In genomic region chr16:90279058-90279457, GRCm38 (mm10) we compare ENCODE assay signal across 11 mouse cellular contexts. TPM values are rescaled to one million over a fixed set of nuclear protein-coding genes. Genes with fewer than 3 reads are reported as not detected.
A peak's percentile ranks its signal among the peaks of the same experiment; 100 is the strongest.
DNase-seq lines count a peak whose midpoint lies in the region; ATAC-seq and TF ChIP-seq lines count a peak whose summit lies in the region.
"Had no signal": no experiment of that assay in that cellular context is flagged by ENCODE, and none has a peak within 500 bp of the region (broad histone marks: within the 10 kb centered on the region; RNA-seq: fewer than 3 reads in every experiment).

No protein-coding gene starts in this region.

- no peaks in the 10 kb centered on the region for H3K27me3 ChIP-seq in forebrain, postnatal 0 days (ENCODE audit: insufficient read depth, low read length)
- H3K27me3 ChIP-seq in forebrain, embryonic 10.5 days (ENCODE audit: poor library complexity, severe bottlenecking): no peaks in the 10 kb centered on the region
- H3K27me3 ChIP-seq in midbrain, postnatal 0 days (ENCODE audit: insufficient read depth, low read length): no peaks in the 10 kb centered on the region
- H3K27me3 ChIP-seq in midbrain, embryonic 15.5 days (replicated peaks): no peaks in the 10 kb centered on the region
- no peaks in the 10 kb centered on the region for H3K27me3 ChIP-seq in megakaryocyte, embryonic 14.5 days (replicated peaks)

- 68% methylated on average over 6 of the region's 6 CpGs for WGBS in forebrain, postnatal 0 days
- 87% methylated on average over 6 of the region's 6 CpGs for WGBS in forebrain, embryonic 10.5 days
- 59% methylated on average over 6 of the region's 6 CpGs for WGBS in midbrain, postnatal 0 days
- 66% methylated on average over 6 of the region's 6 CpGs for WGBS in midbrain, embryonic 15.5 days

- no peak for DNase-seq in forebrain, postnatal 0 days
- no peak for DNase-seq in forebrain, embryonic 10.5 days (ENCODE audit: extremely low spot score, low spot score)
- no peak for DNase-seq in midbrain, postnatal 0 days (ENCODE audit: low spot score)
- DNase-seq in gastrocnemius, postnatal 36 days: no peak

- H3K9me3 ChIP-seq in forebrain, postnatal 0 days (ENCODE audit: low read length): no peaks in the 10 kb centered on the region
- H3K9me3 ChIP-seq in forebrain, embryonic 10.5 days: no peaks in the 10 kb centered on the region
- H3K9me3 ChIP-seq in midbrain, postnatal 0 days (ENCODE audit: low read length): no peaks in the 10 kb centered on the region
- H3K9me3 ChIP-seq in midbrain, embryonic 15.5 days: no peaks in the 10 kb centered on the region
- H3K9me3 ChIP-seq in megakaryocyte, embryonic 14.5 days: no peaks in the 10 kb centered on the region

- H3K4me3 ChIP-seq in forebrain, postnatal 0 days (ENCODE audit: low read depth, low read length): no peak overlapping the region
- H3K4me3 ChIP-seq in forebrain, embryonic 10.5 days: no peak overlapping the region
- H3K4me3 ChIP-seq in midbrain, postnatal 0 days (ENCODE audit: low read depth, low read length): no peak overlapping the region
- H3K4me3 ChIP-seq in midbrain, embryonic 15.5 days: no peak overlapping the region
- H3K4me3 ChIP-seq in megakaryocyte, embryonic 14.5 days (replicated peaks): peak overlapping the region; percentile 87

- H3K36me3 ChIP-seq in forebrain, postnatal 0 days (ENCODE audit: insufficient read depth): no peaks in the 10 kb centered on the region
- peaks cover 21% of the 10 kb centered on the region for H3K36me3 ChIP-seq in forebrain, embryonic 10.5 days (replicated peaks)
- H3K36me3 ChIP-seq in midbrain, postnatal 0 days (ENCODE audit: insufficient read depth, low read length): no peaks in the 10 kb centered on the region
- no peaks in the 10 kb centered on the region for H3K36me3 ChIP-seq in midbrain, embryonic 15.5 days (replicated peaks)
- H3K36me3 ChIP-seq in megakaryocyte, embryonic 14.5 days (replicated peaks; ENCODE audit: low read length): peaks cover 8% of the 10 kb centered on the region

- no peak overlapping the region for H3K27ac ChIP-seq in forebrain, postnatal 0 days (ENCODE audit: low read depth, low read length)
- H3K27ac ChIP-seq in forebrain, embryonic 10.5 days: no peak overlapping the region
- H3K27ac ChIP-seq in midbrain, postnatal 0 days (ENCODE audit: low read depth, low read length): no peak overlapping the region
- H3K27ac ChIP-seq in midbrain, embryonic 15.5 days: no peak overlapping the region
- H3K27ac ChIP-seq: macrophage had no signal

- no peak for ATAC-seq in forebrain, postnatal 0 days
- no peak for ATAC-seq in midbrain, postnatal 0 days (ENCODE audit: low FRiP score)
- ATAC-seq in midbrain, embryonic 15.5 days (replicated peaks): no peak
- ATAC-seq in granulocyte monocyte progenitor cell, adult 5-6 weeks (replicated peaks; ENCODE audit: poor library complexity, severe bottlenecking): peak; percentile 47
- no peak for ATAC-seq in CD4-positive, CD25-positive, alpha-beta regulatory T cell, adult 4 months
- ATAC-seq: forebrain, embryonic 14.5 days; hindbrain, embryonic 16.5 days had no signal

- peaks cover 6% of the 10 kb centered on the region; the same call in 1 of the 2 replicates for H3K4me1 ChIP-seq in forebrain, postnatal 0 days (ENCODE audit: insufficient read depth)
- peaks cover 37% of the 10 kb centered on the region for H3K4me1 ChIP-seq in forebrain, embryonic 10.5 days
- no peaks in the 10 kb centered on the region; the same call in 1 of the 2 replicates for H3K4me1 ChIP-seq in midbrain, postnatal 0 days (ENCODE audit: insufficient read depth, low read length)
- peaks cover 40% of the 10 kb centered on the region for H3K4me1 ChIP-seq in midbrain, embryonic 15.5 days
- peaks cover 78% of the 10 kb centered on the region for H3K4me1 ChIP-seq in megakaryocyte, embryonic 14.5 days

- H3K9ac ChIP-seq in forebrain, postnatal 0 days: peak overlapping the region; percentile 4; the same call in 1 of the 2 replicates
- 0 out of 2 replicates have a peak overlapping the region, but pooled peaks have one; percentile 19 for H3K9ac ChIP-seq in midbrain, postnatal 0 days (replicated peaks; ENCODE audit: low read length, poor library complexity, severe bottlenecking)
- no peak overlapping the region for H3K9ac ChIP-seq in midbrain, embryonic 15.5 days

- no peak overlapping the region for H3K4me2 ChIP-seq in forebrain, postnatal 0 days (ENCODE audit: low read depth)
- no peak overlapping the region for H3K4me2 ChIP-seq in midbrain, postnatal 0 days (ENCODE audit: low read depth, low read length, poor library complexity, severe bottlenecking)
- H3K4me2 ChIP-seq in midbrain, embryonic 15.5 days: no peak overlapping the region

- no peak for TF ChIP-seq CTCF in forebrain, postnatal 0 days (IDR thresholded peaks at IDR 0.05; ENCODE audit: low read depth)
- no peak for TF ChIP-seq CTCF in midbrain, postnatal 0 days (IDR thresholded peaks at IDR 0.05)

- intact Hi-C loops in gastrocnemius, postnatal 36 days (cut with DNase I): loop anchor here (10.0 kb wide), 1 partner anchor 54 kb away; the partner anchor contains the start of gene Sod1

RNA-seq across cellular contexts. Expression of gene Scaf4, which starts 5.2 kb away (rescaled TPM):
- 10.7 and 15.7 TPM in 2 replicates for total RNA-seq in forebrain, postnatal 0 days (2014; rRNA removed)
- polyA plus RNA-seq in forebrain, postnatal 0 days (2015; fragmentation: Nextera tagmentation; extraction: Ambion mirVana): 12.2 and 16.9 TPM in 2 replicates
- polyA plus RNA-seq in forebrain, embryonic 10.5 days (2016; fragmentation: Nextera tagmentation; extraction: Ambion mirVana): 30.9 and 36.0 TPM in 2 replicates
- total RNA-seq in midbrain, postnatal 0 days (2014; rRNA removed): 10.7 and 25.5 TPM in 2 replicates
- polyA plus RNA-seq in midbrain, postnatal 0 days (2015; fragmentation: Nextera tagmentation; extraction: Ambion mirVana): 16.9 and 17.9 TPM in 2 replicates
- polyA plus RNA-seq in midbrain, embryonic 15.5 days (2015; fragmentation: Nextera tagmentation; extraction: Ambion mirVana): 27.8 and 30.1 TPM in 2 replicates
- total RNA-seq in granulocyte monocyte progenitor cell, adult 5-6 weeks (2014; fragmentation: Nextera tagmentation): 44.8 and 87.8 TPM in 2 replicates
- 27.0 and 31.3 TPM in 2 replicates for total RNA-seq in granulocyte monocyte progenitor cell, adult 5-6 weeks (2017)
- polyA plus RNA-seq in megakaryocyte, embryonic 14.5 days (2012; ENCODE audit: insufficient read depth, low replicate concordance): 64.5 and 82.0 TPM in 2 replicates
- 10 to 100 TPM; 15.0 to 17.4 TPM for total RNA-seq in gastrocnemius, postnatal 36 days (2021)
- polyA plus RNA-seq in CD4-positive, CD25-positive, alpha-beta regulatory T cell, adult 4 months (2017; shearing (Covaris generic)): 10 to 100 TPM in 1 of 2 experiments, 1 to 10 TPM in 1; 9.9 to 11.4 TPM

RNA-seq across cellular contexts. Expression of gene Sod1, which starts 58.5 kb away (rescaled TPM):
- total RNA-seq in forebrain, postnatal 0 days (2014; rRNA removed): 184 and 223 TPM in 2 replicates
- polyA plus RNA-seq in forebrain, postnatal 0 days (2015; fragmentation: Nextera tagmentation; extraction: Ambion mirVana): 1,167 and 1,378 TPM in 2 replicates
- 1,253 and 1,286 TPM in 2 replicates for polyA plus RNA-seq in forebrain, embryonic 10.5 days (2016; fragmentation: Nextera tagmentation; extraction: Ambion mirVana)
- 175 and 183 TPM in 2 replicates for total RNA-seq in midbrain, postnatal 0 days (2014; rRNA removed)
- polyA plus RNA-seq in midbrain, postnatal 0 days (2015; fragmentation: Nextera tagmentation; extraction: Ambion mirVana): 1,236 and 1,259 TPM in 2 replicates
- polyA plus RNA-seq in midbrain, embryonic 15.5 days (2015; fragmentation: Nextera tagmentation; extraction: Ambion mirVana): 855 and 861 TPM in 2 replicates
- total RNA-seq in granulocyte monocyte progenitor cell, adult 5-6 weeks (2014; fragmentation: Nextera tagmentation): 616 and 651 TPM in 2 replicates
- total RNA-seq in granulocyte monocyte progenitor cell, adult 5-6 weeks (2017): 639 and 762 TPM in 2 replicates
- polyA plus RNA-seq in megakaryocyte, embryonic 14.5 days (2012; ENCODE audit: insufficient read depth, low replicate concordance): 453 and 913 TPM in 2 replicates
- total RNA-seq in gastrocnemius, postnatal 36 days (2021): 100 to 1,000 TPM; 269 to 291 TPM
- polyA plus RNA-seq in CD4-positive, CD25-positive, alpha-beta regulatory T cell, adult 4 months (2017; shearing (Covaris generic)): 1,000 to 10,000 TPM; 1,036 to 1,092 TPM
